Mouse (Mus musculus): Measurements from ENCODE around the gene Apba1.

Gene Apba1

GRCm38 (mm10) chr19:23972881-23973649 lies 214.4 kb downstream of the Apba1 start:
- no peak for DNase-seq (ENCODE audit: low spot score)

GRCm38 (mm10) chr19:23977901-23978443 lies 219.3 kb downstream of the Apba1 start:
- no peak for DNase-seq (ENCODE audit: low spot score)

- no peak for DNase-seq (ENCODE audit: low spot score)
Observed at GRCm38 (mm10) chr19:23980598-23980997, 221.9 kb downstream of the Apba1 start.

GRCm38 (mm10) chr19:23984186-23984585 lies 225.5 kb downstream of the Apba1 start:
- DNase-seq (ENCODE audit: low spot score) = no peak

- DNase-seq (ENCODE audit: low spot score) = no peak
Observed at GRCm38 (mm10) chr19:23987291-23987690, 228.6 kb downstream of the Apba1 start.

GRCm38 (mm10) chr19:23988166-23988565 lies 229.5 kb downstream of the Apba1 start:
- no peak for DNase-seq (ENCODE audit: low spot score)

- DNase-seq (ENCODE audit: low spot score) = no peak
Observed at GRCm38 (mm10) chr19:23995766-23996399, 237.2 kb downstream of the Apba1 start.

Measured in urinary bladder, postnatal 14 days (tissue).